Mouse (Mus musculus): ENCODE measurements around the gene Smurf1. TPM values are rescaled to one million over a fixed set of nuclear protein-coding genes. Genes with fewer than 3 reads are reported as not detected.

Smurf1 gene
- total RNA-seq, 1 experiment: 17.9 TPM

- H3K36me3 ChIP-seq (ENCODE audit: control insufficient read depth, insufficient read depth, low read length, poor library complexity, severe bottlenecking): peaks cover 31% of the 10 kb centered on the region
- in situ Hi-C loops (cut with MboI; ENCODE audit: low sequenced_read_pairs in 2 of 2, unreplicated experiment in 2 of 2): loop anchor here in 1 of 2 experiments (25.0 kb wide), 1 partner anchor 129 kb away; no protein-coding TSS in a partner anchor
Measured at GRCm38 (mm10) chr5:144858527-144858926, 107.1 kb downstream of the Smurf1 start.

GRCm38 (mm10) chr5:144855936-144856335 lies 109.7 kb downstream of the Smurf1 start:
- 0 out of 2 replicates have a peak, but pooled peaks have one; percentile 32 for TF ChIP-seq HCFC1 (IDR thresholded peaks at IDR 0.05; ENCODE audit: borderline replicate concordance, insufficient read depth, low read length)
- TF ChIP-seq ZC3H11A (IDR thresholded peaks at IDR 0.05; ENCODE audit: borderline replicate concordance, low read depth, low read length): no peak
- in situ Hi-C loops (cut with MboI; ENCODE audit: low sequenced_read_pairs in 2 of 2, unreplicated experiment in 2 of 2): loop anchor here in 1 of 2 experiments (25.0 kb wide), 1 partner anchor 131 kb away; no protein-coding TSS in a partner anchor

More at GRCm38 (mm10) chr5:144858527-144858926, 107.1 kb downstream of the Smurf1 start:
- Histone ChIP-seq H3K9me3 (ENCODE audit: control insufficient read depth, insufficient read depth, low read depth, low read length) (no peaks in the 10 kb centered on the region), H3K4me3 (ENCODE audit: insufficient read depth in 1 of 2, low read depth in 1 of 2, low read length in 2 of 2, poor library complexity in 1 of 2, severe bottlenecking in 1 of 2) (no peak overlapping the region), H3K27ac (ENCODE audit: insufficient read depth, low read depth, low read length, poor library complexity, severe bottlenecking) (no peak overlapping the region; the same call in 1 of the 2 replicates), H3K9ac (ENCODE audit: insufficient read depth, low read depth, low read length, poor library complexity, severe bottlenecking) (no peak overlapping the region), H3K4me1 (ENCODE audit: control insufficient read depth in 2 of 2, insufficient read depth in 2 of 2, low read length in 2 of 2, poor library complexity in 1 of 2) (peaks cover 2 to 3% of the 10 kb centered on the region in 2 experiments; a peak in 2 of 4 replicates)
- no peak for DNase-seq (ENCODE audit: low read depth, low spot score)
- no peak for TF ChIP-seq ZC3H11A (IDR thresholded peaks at IDR 0.05; ENCODE audit: borderline replicate concordance, low read depth, low read length)
- TF ChIP-seq CHD2 (IDR thresholded peaks at IDR 0.05; ENCODE audit: low read depth, low read length): no peak
- TF ChIP-seq MAFK (IDR thresholded peaks at IDR 0.05; ENCODE audit: insufficient read depth, low read depth, low read length): no peak
- TF ChIP-seq ZNF384 (IDR thresholded peaks at IDR 0.05; ENCODE audit: low read depth, low read length): no peak
- no peak for TF ChIP-seq HCFC1 (IDR thresholded peaks at IDR 0.05; ENCODE audit: borderline replicate concordance, insufficient read depth, low read length)

GRCm38 (mm10) chr5:144853931-144854330 lies 111.7 kb downstream of the Smurf1 start:
- no peak overlapping the region for H3K4me3 ChIP-seq (ENCODE audit: insufficient read depth in 1 of 2, low read depth in 1 of 2, low read length in 2 of 2, poor library complexity in 1 of 2, severe bottlenecking in 1 of 2)
- H3K27ac ChIP-seq (ENCODE audit: insufficient read depth, low read depth, low read length, poor library complexity, severe bottlenecking): no peak overlapping the region
- H3K9ac ChIP-seq (ENCODE audit: insufficient read depth, low read depth, low read length, poor library complexity, severe bottlenecking): no peak overlapping the region
- H3K9me3 ChIP-seq (ENCODE audit: control insufficient read depth, insufficient read depth, low read depth, low read length): no peaks in the 10 kb centered on the region
- no peak for TF ChIP-seq ZNF384 (IDR thresholded peaks at IDR 0.05; ENCODE audit: low read depth, low read length)
- TF ChIP-seq HCFC1 (IDR thresholded peaks at IDR 0.05; ENCODE audit: borderline replicate concordance, insufficient read depth, low read length): no peak
- no peak for TF ChIP-seq CHD2 (IDR thresholded peaks at IDR 0.05; ENCODE audit: low read depth, low read length)
- no peak for TF ChIP-seq ZC3H11A (IDR thresholded peaks at IDR 0.05; ENCODE audit: borderline replicate concordance, low read depth, low read length)
- no peak for TF ChIP-seq MAFK (IDR thresholded peaks at IDR 0.05; ENCODE audit: insufficient read depth, low read depth, low read length)
- peaks cover 48% of the 10 kb centered on the region for H3K36me3 ChIP-seq (ENCODE audit: control insufficient read depth, insufficient read depth, low read length, poor library complexity, severe bottlenecking)
- DNase-seq (ENCODE audit: low read depth, low spot score): no peak
- in situ Hi-C loops (cut with MboI; ENCODE audit: low sequenced_read_pairs in 2 of 2, unreplicated experiment in 2 of 2): loop anchor here in 1 of 2 experiments (25.0 kb wide), 1 partner anchor 133 kb away; no protein-coding TSS in a partner anchor
- H3K4me1 ChIP-seq (ENCODE audit: control insufficient read depth in 2 of 2, insufficient read depth in 2 of 2, low read length in 2 of 2, poor library complexity in 1 of 2): peaks cover 0 to 3% of the 10 kb centered on the region in 2 experiments; a peak in 1 of 4 replicates

More at GRCm38 (mm10) chr5:144855936-144856335, 109.7 kb downstream of the Smurf1 start:
- Histone ChIP-seq H3K4me3 (ENCODE audit: insufficient read depth in 1 of 2, low read depth in 1 of 2, low read length in 2 of 2, poor library complexity in 1 of 2, severe bottlenecking in 1 of 2) (no peak overlapping the region), H3K4me1 (ENCODE audit: control insufficient read depth in 2 of 2, insufficient read depth in 2 of 2, low read length in 2 of 2, poor library complexity in 1 of 2) (peaks cover 2 to 3% of the 10 kb centered on the region in 2 experiments; a peak in 2 of 4 replicates), H3K27ac (ENCODE audit: insufficient read depth, low read depth, low read length, poor library complexity, severe bottlenecking) (no peak overlapping the region), H3K36me3 (ENCODE audit: control insufficient read depth, insufficient read depth, low read length, poor library complexity, severe bottlenecking) (peaks cover 46% of the 10 kb centered on the region), H3K9ac (ENCODE audit: insufficient read depth, low read depth, low read length, poor library complexity, severe bottlenecking) (no peak overlapping the region), H3K9me3 (ENCODE audit: control insufficient read depth, insufficient read depth, low read depth, low read length) (no peaks in the 10 kb centered on the region)
- peak; percentile 43 for DNase-seq (ENCODE audit: low read depth, low spot score)

GRCm38 (mm10) chr5:144851820-144852219 lies 113.8 kb downstream of the Smurf1 start:
- no peak for TF ChIP-seq CHD2 (IDR thresholded peaks at IDR 0.05; ENCODE audit: low read depth, low read length)
- in situ Hi-C loops (cut with MboI; ENCODE audit: low sequenced_read_pairs in 2 of 2, unreplicated experiment in 2 of 2): loop anchor here in 1 of 2 experiments (25.0 kb wide), 1 partner anchor 135 kb away; no protein-coding TSS in a partner anchor
- H3K36me3 ChIP-seq (ENCODE audit: control insufficient read depth, insufficient read depth, low read length, poor library complexity, severe bottlenecking): peaks cover 43% of the 10 kb centered on the region

GRCm38 (mm10) chr5:144849932-144850331 lies 115.7 kb downstream of the Smurf1 start:
- Histone ChIP-seq H3K9me3 (ENCODE audit: control insufficient read depth, insufficient read depth, low read depth, low read length) (no peaks in the 10 kb centered on the region), H3K4me1 (ENCODE audit: control insufficient read depth in 2 of 2, insufficient read depth in 2 of 2, low read length in 2 of 2, poor library complexity in 1 of 2) (0 out of 4 replicates have a peak, but pooled peaks cover 0 to 3% of the 10 kb centered on the region in 2 experiments), H3K9ac (ENCODE audit: insufficient read depth, low read depth, low read length, poor library complexity, severe bottlenecking) (no peak overlapping the region), H3K36me3 (ENCODE audit: control insufficient read depth, insufficient read depth, low read length, poor library complexity, severe bottlenecking) (peaks cover 46% of the 10 kb centered on the region), H3K4me3 (ENCODE audit: insufficient read depth in 1 of 2, low read depth in 1 of 2, low read length in 2 of 2, poor library complexity in 1 of 2, severe bottlenecking in 1 of 2) (no peak overlapping the region), H3K27ac (ENCODE audit: insufficient read depth, low read depth, low read length, poor library complexity, severe bottlenecking) (no peak overlapping the region)
- in situ Hi-C loops (cut with MboI; ENCODE audit: low sequenced_read_pairs in 2 of 2, unreplicated experiment in 2 of 2): loop anchor here in 1 of 2 experiments (25.0 kb wide), 1 partner anchor 137 kb away; no protein-coding TSS in a partner anchor
- TF ChIP-seq ZNF384 (IDR thresholded peaks at IDR 0.05; ENCODE audit: low read depth, low read length): no peak
- TF ChIP-seq HCFC1 (IDR thresholded peaks at IDR 0.05; ENCODE audit: borderline replicate concordance, insufficient read depth, low read length): no peak
- TF ChIP-seq MAFK (IDR thresholded peaks at IDR 0.05; ENCODE audit: insufficient read depth, low read depth, low read length): no peak
- TF ChIP-seq ZC3H11A (IDR thresholded peaks at IDR 0.05; ENCODE audit: borderline replicate concordance, low read depth, low read length): no peak
- no peak for TF ChIP-seq CHD2 (IDR thresholded peaks at IDR 0.05; ENCODE audit: low read depth, low read length)
- no peak for DNase-seq (ENCODE audit: low read depth, low spot score)

More at GRCm38 (mm10) chr5:144851820-144852219, 113.8 kb downstream of the Smurf1 start:
- Histone ChIP-seq H3K4me3 (ENCODE audit: insufficient read depth in 1 of 2, low read depth in 1 of 2, low read length in 2 of 2, poor library complexity in 1 of 2, severe bottlenecking in 1 of 2) (no peak overlapping the region), H3K9me3 (ENCODE audit: control insufficient read depth, insufficient read depth, low read depth, low read length) (no peaks in the 10 kb centered on the region), H3K4me1 (ENCODE audit: control insufficient read depth in 2 of 2, insufficient read depth in 2 of 2, low read length in 2 of 2, poor library complexity in 1 of 2) (peaks cover 0 to 3% of the 10 kb centered on the region in 2 experiments; a peak in 1 of 4 replicates), H3K27ac (ENCODE audit: insufficient read depth, low read depth, low read length, poor library complexity, severe bottlenecking) (no peak overlapping the region), H3K9ac (ENCODE audit: insufficient read depth, low read depth, low read length, poor library complexity, severe bottlenecking) (no peak overlapping the region)
- DNase-seq (ENCODE audit: low read depth, low spot score): no peak

Measured in ES-E14 (cell line).